Mouse (Mus musculus) gastrocnemius, adult 8-10 months (tissue): Measurements from ENCODE around the gene Aifm1. TPM values are rescaled to one million over a fixed set of nuclear protein-coding genes. Genes with fewer than 3 reads are reported as not detected.

Source experiments
- DNase-seq, 2 experiments: peaks; one replicate each; pipeline ENCODE4 v3.0.0; 2022; ENCODE audit warnings: low spot score in 2 of 2
- total RNA-seq, 4 experiments: library from RNA; stranded (reverse); gene quantifications; 2 replicates each; pipeline ENCODE4 v1.2.4; 2022

Aifm1 gene
- 10 to 100 TPM; 34.4 to 42.4 (median 40.0) TPM for total RNA-seq

- peak; percentile 84 to 89 for DNase-seq
Observed at GRCm38 (mm10) chrX:48513166-48513807, at the start of gene Aifm1. Gene Aifm1 (minus strand): TSS chrX:48513563.

DNA sequence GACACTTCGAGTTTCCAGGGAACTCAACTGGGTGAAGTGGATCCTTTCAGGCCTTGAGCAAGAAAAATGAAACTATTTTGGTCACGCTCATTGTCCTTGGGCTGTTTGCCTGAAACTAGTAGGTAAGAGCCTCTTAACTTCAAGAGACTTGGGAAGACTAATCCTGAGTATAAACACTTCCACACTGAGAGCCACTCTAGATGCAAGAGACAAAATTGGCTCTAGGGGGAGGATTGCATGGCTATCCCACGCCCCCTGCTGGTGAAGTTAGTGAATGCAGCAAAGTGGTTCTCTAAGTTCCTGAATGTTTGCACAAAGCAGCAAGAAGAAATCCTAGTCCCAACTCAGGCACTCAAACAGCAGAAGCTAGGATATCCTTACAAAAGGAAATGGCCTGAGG is 18.8 kb upstream of the Aifm1 start:
- peak; percentile 32 to 38 for DNase-seq

GRCm38 (mm10) chrX:48526435-48526834 is 13.1 kb upstream of the Aifm1 start:
- no peak for DNase-seq

DNA sequence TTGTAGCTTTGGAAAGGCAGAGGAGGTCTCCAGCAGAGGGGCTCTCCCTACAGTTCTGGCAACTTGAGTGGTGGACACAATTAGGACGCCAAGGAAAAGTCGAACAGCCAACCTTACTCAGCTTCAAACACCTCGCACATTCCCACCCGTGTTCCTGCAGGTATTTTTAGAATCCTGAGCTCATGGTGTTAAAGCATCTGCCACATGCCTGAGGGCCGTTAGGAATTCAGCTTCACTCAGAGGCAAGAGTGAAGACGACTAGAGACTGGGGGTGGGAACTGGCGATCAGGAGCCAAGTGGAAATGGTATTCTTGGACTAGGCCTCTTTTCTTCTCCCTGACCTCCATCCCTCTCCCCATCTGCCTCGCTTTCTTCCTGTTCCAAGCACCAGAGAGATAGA is 12.5 kb upstream of the Aifm1 start:
- no peak for DNase-seq

GRCm38 (mm10) chrX:48525332-48525731 is 12.0 kb upstream of the Aifm1 start:
- no peak for DNase-seq

DNA sequence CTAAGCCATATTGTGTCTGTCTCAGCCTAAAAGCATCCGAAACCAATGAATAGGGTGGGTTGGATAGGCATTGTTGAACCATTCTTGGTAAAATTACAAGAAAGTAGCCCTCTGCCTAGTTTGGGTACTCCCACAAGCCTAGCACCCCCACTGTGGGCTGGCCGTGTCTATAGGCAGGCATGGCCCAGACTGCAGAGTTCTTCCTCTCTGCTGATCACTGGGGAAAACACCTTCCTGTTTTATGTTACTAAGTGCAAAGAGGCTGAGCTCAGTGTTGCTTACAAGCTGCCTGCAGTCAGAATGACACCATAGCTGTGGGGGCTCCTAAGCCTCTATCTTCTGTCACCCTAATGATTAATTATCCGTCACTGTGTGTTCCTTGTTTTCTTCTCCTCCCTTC is 10.1 kb upstream of the Aifm1 start:
- DNase-seq, result no peak

- DNase-seq, result no peak
Observed at GRCm38 (mm10) chrX:48521651-48522050, 8.3 kb upstream of the Aifm1 start.

- DNase-seq, result no peak
Observed at GRCm38 (mm10) chrX:48519549-48520085, 6.3 kb upstream of the Aifm1 start.

DNA sequence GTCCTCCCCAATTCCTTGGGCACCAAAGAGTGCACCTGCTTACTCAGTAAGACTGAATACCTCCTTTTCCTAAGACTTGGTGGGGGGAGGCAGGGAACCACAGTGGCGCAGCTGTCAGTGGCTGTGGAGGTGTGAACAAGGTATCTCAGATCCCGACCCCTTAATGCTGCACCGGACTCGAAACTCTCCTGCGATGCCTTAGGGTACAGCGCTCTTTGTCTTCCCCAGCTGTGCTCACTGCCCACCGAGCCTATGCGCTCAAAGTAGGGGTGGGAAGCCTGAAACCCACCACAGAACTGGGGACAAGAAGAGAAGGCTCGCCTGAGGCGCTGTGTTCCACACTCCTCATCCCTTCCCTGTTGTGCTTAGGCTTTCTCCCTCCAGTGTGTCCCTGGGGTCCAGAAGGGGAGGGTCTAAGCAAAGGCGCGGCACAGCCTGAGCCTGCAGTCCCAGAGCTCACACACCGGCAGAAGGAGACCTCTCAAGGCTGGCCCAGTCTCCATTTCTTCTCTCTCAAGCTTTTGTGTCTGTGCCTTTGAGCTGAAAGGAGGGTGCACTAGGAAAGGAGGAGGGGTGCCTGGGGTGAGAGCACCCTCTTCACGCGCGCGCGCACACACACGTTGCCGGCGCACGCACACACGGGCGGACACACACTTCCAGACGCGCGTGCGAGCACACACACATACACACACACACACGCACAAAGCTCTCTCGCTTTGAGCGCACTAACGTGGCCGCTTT is 5.6 kb upstream of the Aifm1 start, which contains the start of gene Rab33a:
Gene Rab33a, plus strand, starts transcription at position 478 of the 741 bp plus-strand sequence.
- DNase-seq, result no peak

DNA sequence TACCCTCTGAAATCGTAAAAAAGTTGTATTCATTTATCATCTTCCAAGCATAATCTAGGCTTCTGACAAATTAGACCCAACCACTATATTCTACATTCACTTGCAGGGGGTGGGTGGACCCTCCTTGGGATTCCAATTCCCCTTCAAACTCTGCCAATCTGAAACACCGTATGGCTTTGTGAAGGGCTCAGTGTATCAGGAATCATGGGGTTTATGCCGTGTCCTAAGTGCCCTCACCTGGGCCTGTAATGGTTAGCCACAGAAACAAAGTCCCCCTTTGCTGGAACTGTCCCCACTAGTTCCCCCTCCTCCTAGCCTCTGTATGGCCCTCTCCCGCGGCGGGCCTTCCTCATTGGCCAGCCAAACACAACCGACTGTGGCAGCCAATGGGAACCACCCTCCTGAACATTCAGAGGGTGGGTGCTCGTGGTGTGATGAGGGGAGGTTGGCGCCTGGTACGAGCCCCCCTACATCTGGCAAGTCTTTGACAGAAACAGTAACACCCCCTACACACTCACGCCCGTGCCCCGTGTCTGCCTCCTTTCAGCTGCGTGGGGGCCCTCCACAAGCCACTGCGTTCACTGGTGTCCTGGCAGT is 4.9 kb upstream of the Aifm1 start:
- no peak for DNase-seq

DNA sequence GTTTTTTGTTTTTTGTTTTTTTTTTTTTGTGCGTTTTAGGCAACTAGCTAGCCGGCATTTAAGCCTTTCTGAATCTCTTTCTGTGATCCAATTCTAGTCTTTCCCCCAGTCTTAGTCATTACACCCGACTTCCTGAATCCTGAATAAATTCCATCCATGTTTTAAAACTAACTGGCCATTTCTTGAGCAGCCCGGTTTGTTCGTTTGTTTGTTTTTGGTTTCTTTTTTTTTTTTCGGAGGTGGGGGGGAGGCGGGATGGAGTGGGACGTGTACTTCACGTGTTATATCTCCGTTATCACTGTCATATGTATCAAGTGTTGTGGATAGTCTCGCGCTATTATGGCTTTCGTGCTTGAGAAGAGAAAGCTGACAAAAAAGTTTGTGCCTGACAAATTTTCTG is 461 bp upstream of the Aifm1 start:
- no peak for DNase-seq

DNA sequence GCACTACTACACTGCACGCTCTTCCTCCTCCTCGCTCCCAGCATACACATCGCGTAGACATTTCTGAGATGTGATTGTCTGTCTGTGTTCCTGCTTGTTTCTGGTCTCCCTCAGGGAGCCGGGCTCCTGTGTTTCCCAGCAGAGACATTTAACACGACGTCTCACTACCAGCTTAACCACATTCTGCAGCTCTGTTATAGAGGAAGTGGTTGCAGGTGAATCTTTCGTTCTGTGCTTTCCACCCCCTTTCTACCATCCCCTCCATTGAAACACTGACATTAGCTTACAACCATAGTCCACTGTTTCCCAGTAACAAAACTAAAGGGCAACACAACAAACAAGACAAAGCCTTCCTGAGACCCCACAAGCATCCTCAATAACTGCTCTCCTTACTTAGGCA is 19.6 kb downstream of the Aifm1 start:
- no peak for DNase-seq

- DNase-seq, result no peak
Observed at GRCm38 (mm10) chrX:48481687-48482086, 31.7 kb downstream of the Aifm1 start.

GRCm38 (mm10) chrX:48481095-48481494 is 32.3 kb downstream of the Aifm1 start:
- no peak for DNase-seq

- no peak for DNase-seq
Observed at GRCm38 (mm10) chrX:48467355-48467946, 45.9 kb downstream of the Aifm1 start.

- no peak for DNase-seq
Observed at GRCm38 (mm10) chrX:48466174-48466573, 47.2 kb downstream of the Aifm1 start.

- DNase-seq, result no peak
Observed at GRCm38 (mm10) chrX:48464436-48464835, 48.9 kb downstream of the Aifm1 start.

- DNase-seq, result no peak
Observed at GRCm38 (mm10) chrX:48463636-48464035, 49.7 kb downstream of the Aifm1 start.

GRCm38 (mm10) chrX:48462754-48463507 is 50.4 kb downstream of the Aifm1 start, which contains the start of gene Elf4:
Gene Elf4 (minus strand): TSS chrX:48463132.
- peak in 1 of 2 experiments; percentile 43 for DNase-seq

- DNase-seq, result no peak
Observed at GRCm38 (mm10) chrX:48462297-48462696, 51.1 kb downstream of the Aifm1 start.

- no peak for DNase-seq
Observed at GRCm38 (mm10) chrX:48461006-48461405, 52.4 kb downstream of the Aifm1 start.
